Mouse (Mus musculus): ENCODE data around the gene Tmem242. TPM values are rescaled to one million over a fixed set of nuclear protein-coding genes. Genes with fewer than 3 reads are reported as not detected.

The Tmem242 gene
- polyA plus RNA-seq, 3 experiments from 2014 or later, result 73.0 to 74.1 (median 73.9) TPM

GRCm38 (mm10) chr17:5372951-5373350 is 67.1 kb downstream of the Tmem242 start:
- ATAC-seq, result no peak

DNA sequence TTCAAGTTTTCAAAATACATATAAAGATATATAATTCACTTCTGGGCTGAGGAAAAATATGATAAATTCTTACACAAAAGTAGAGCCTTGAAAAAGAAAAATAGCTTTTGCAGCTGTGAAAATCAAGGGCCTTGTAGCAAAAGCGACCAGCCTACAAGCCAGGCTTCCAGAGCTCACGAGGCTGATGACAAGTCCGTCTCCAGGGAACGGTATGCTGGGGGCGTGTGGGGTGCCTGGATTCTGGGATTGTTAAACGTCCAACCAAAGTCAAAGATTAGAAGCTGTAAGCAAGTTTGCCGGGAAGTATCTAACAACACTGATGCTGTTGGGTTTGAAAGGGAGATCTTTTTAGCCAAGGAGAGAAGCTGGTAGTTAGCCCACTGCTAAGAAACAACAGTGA is 68.5 kb downstream of the Tmem242 start:
- no peak for ATAC-seq

- no peak for ATAC-seq
Measured at GRCm38 (mm10) chr17:5371032-5371431, 69.0 kb downstream of the Tmem242 start.

- ATAC-seq, result no peak
Measured at GRCm38 (mm10) chr17:5365992-5366398, 74.1 kb downstream of the Tmem242 start.

Other genes with a start within 250 kb of the Tmem242 start
- gene Ldhal6b, start 21.5 kb downstream of the Tmem242 start, polyA plus RNA-seq (2017; shearing (Covaris generic)), result not detected
- gene Zdhhc14, start 52.3 kb upstream of the Tmem242 start, polyA plus RNA-seq (2017; shearing (Covaris generic)), result under 1 TPM in 2 of 3 experiments, not detected in 1; 0.21 to 0.36 TPM